Mouse (Mus musculus): ENCODE results near the gene Mia.

- peak; percentile 50; the same call in 1 of the 2 replicates for TF ChIP-seq POLR2A (IDR thresholded peaks at IDR 0.05; ENCODE audit: borderline replicate concordance, extremely low read depth, low read depth, low read length)
- TF ChIP-seq CTCF (IDR thresholded peaks at IDR 0.05; ENCODE audit: insufficient read depth, low read length) = peak; percentile 92
These were observed 21.1 kb downstream of the Mia start for GRCm38 (mm10) chr7:27159882-27160281.
